Mouse (Mus musculus): Measurements from ENCODE around the gene Esp24.

DNA sequence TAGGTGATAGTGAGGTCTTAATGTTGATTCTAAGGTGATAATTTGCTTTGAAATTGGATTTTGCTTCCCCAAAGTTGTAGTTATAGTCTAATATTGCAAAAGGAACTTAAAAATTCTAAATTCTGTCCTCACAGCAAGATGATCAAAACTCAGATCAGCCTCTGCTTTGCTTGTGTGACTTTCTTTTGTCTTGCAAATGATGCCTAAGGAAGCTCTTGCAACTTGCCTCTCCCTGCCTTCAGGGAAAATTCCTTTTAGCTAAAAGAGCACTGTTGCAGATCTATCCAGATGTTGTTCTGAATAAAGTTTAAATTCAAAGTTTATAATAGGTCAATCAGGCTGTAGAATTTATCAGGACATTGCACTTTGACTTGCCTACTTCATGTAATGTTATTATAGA is 27.1 kb downstream of the Esp24 start:
- TF ChIP-seq TAL1 (IDR thresholded peaks at IDR 0.05; ENCODE audit: low read length) (no peak), GATA1 (IDR thresholded peaks at IDR 0.05; ENCODE audit: low read length) (no peak)

Data from erythroblast, embryonic 14.5 days (primary cell).